Mouse (Mus musculus) kidney, adult 2 months (tissue): ENCODE results near the gene Krr1. TPM values are rescaled to one million over a fixed set of nuclear protein-coding genes. Genes with fewer than 3 reads are reported as not detected.
A peak's percentile ranks its signal among the peaks of the same experiment; 100 is the strongest.
"Not testable (repeated sequence)": the region's sequence is repeated elsewhere in the genome, so short reads cannot be mapped to it uniquely, and the experiment has no call there.

Source experiments
- DNase-seq: peaks from one replicate; pipeline ENCODE4 v3.0.0; 2021
- H3K27ac ChIP-seq: fragments of 200-500 bp; 2 replicates; pipeline ENCODE4 v1.5.1; 2012; ENCODE audit warnings: low read depth, low read length, control low read depth, inconsistent platforms; ENCODE audit not compliant: insufficient read depth
- H3K27me3 ChIP-seq: fragments of 200-500 bp; replicated peaks from 2 replicates; pipeline ENCODE4 v1.6.1; 2012; ENCODE audit warnings: mild to moderate bottlenecking, moderate library complexity, low read length, inconsistent platforms; ENCODE audit not compliant: control insufficient read depth, insufficient read depth
- H3K36me3 ChIP-seq: fragments of 200-500 bp; 2 replicates; pipeline ENCODE4 v1.6.1; 2012; ENCODE audit warnings: mild to moderate bottlenecking, moderate library complexity, low read length, inconsistent platforms; ENCODE audit not compliant: control insufficient read depth, insufficient read depth
- H3K4me1 ChIP-seq: fragments of 200-500 bp; 2 replicates; pipeline ENCODE4 v1.6.1; 2011; ENCODE audit warnings: low read length; ENCODE audit not compliant: control insufficient read depth, insufficient read depth
- H3K4me3 ChIP-seq: fragments of 200-500 bp; 2 replicates; pipeline ENCODE4 v1.5.1; 2011; ENCODE audit warnings: mild to moderate bottlenecking, low read depth, low read length, control low read depth; ENCODE audit not compliant: insufficient read depth
- CTCF ChIP-seq: fragments of 200-500 bp; conservative IDR thresholded peaks from 2 replicates; pipeline ENCODE4 v1.5.1; 2011; ENCODE audit warnings: low read depth, mild to moderate bottlenecking, control low read depth, low read length, moderate library complexity, mixed read lengths; ENCODE audit not compliant: insufficient read depth, insufficient read length
- POLR2A ChIP-seq: fragments of 200-500 bp; IDR thresholded peaks from one replicate; pipeline ENCODE4 v1.6.1; 2011; ENCODE audit warnings: low read depth, low read length, control low read depth
- WGBS: fragments of 180-500 bp; shearing (Covaris S2); methylation state at CpG from one replicate; pipeline ENCODE4 v1.1.7; 2018; 5-methylcytosine and 5-hydroxymethylcytosine counted together
- polyA plus RNA-seq: library from polyadenylated mRNA; depleted of rRNA; stranded (reverse); fragments of >200 nt; gene quantifications from 2 replicates; pipeline ENCODE4 v1.2.3, GENCODE M21; 2012; rRNA removed

Gene Krr1
- polyA plus RNA-seq, 1 experiment = 8.5 TPM

DNA sequence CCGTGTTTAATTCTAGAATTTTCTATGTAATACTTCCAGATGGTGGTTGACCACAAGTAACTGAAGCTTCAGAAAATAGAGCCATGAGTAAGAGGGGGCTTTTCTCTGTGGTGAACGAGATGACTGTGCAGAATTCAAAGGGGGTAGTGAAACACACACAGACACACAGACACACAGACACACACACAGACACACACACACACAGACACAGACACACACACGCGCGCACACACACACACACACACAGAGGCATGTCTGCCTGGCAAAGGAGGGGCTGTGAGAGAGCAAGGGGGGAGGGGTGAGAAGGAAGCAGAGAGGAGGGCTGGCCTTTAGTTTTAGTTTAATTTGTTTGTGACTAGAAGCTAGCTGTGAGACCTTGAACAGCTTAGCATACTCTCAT is 28.1 kb downstream of the Krr1 start:
- Histone ChIP-seq H3K27me3 (no peaks in the 10 kb centered on the region), H3K27ac (no peak overlapping the region), H3K4me3 (no peak overlapping the region), H3K36me3 (no peaks in the 10 kb centered on the region), H3K4me1 (no peaks in the 10 kb centered on the region)
- TF ChIP-seq CTCF (no peak), POLR2A (no peak)
- DNase-seq = no peak
- WGBS = 83% methylated on average over 5 of the region's 5 CpGs

DNA sequence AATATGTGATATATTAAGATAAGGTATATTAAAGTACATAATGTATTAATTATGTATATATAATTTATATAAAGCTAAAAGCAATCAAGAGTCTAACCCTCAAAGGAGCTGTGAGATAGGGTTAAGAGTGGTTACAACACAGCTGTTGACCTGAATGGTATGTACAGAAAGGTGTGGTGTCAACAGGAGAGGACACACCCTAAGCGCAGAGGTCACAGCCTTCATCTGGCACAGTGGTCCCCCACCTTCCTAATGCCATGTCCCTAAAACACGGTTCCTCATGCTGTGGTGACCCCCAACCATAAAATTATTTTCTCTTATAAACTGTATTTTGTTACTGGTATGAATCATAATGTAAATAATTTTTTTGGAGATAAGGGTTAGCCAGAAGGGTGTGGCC is 28.9 kb downstream of the Krr1 start:
- H3K27ac ChIP-seq = no peak overlapping the region
- 88% methylated on average over 2 of the region's 2 CpGs for WGBS
- no peaks in the 10 kb centered on the region for H3K27me3 ChIP-seq
- H3K4me3 ChIP-seq = no peak overlapping the region
- H3K4me1 ChIP-seq = no peaks in the 10 kb centered on the region
- DNase-seq = no peak
- no peaks in the 10 kb centered on the region for H3K36me3 ChIP-seq
- TF ChIP-seq POLR2A (no peak), CTCF (no peak)

DNA sequence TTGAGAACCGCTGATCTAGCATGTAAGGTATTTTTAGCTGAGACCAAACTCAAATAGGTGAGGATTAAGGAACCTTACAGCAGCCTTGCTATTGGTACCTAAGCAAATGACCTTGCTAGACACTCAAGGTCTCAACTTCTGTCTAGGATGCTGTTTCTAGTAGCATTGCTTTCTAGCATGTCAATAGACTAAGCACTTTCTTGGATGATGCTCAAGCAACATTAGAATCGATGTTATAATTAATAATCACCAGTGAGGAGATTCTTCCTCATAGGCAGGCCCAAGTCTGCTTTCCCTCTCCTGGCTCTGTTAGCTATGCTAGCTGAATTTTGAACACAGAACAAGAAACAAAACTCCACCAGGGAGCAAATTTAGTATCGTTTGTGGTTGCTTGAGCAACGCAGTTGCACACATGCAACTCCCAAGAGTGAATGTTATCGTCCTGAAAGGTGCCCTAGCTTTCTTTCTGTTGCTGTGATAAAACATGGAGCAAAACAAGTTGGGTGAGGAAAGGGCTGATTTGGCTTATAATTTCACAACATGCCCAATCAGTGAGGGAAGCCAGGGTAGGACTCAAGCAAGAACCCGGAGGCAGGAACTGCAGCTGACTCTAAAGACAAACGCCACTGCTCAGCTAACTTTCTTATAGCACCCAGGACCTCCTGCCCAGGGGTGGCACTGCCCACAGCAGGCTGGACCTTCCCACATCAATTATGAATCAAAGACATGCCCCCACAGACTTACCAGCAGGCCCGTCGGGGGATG is 29.5 kb downstream of the Krr1 start:
- 75% methylated on average over 9 of the region's 9 CpGs for WGBS
- Histone ChIP-seq H3K36me3 (no peaks in the 10 kb centered on the region), H3K27me3 (no peaks in the 10 kb centered on the region), H3K27ac (no peak overlapping the region), H3K4me3 (no peak overlapping the region), H3K4me1 (no peaks in the 10 kb centered on the region)
- DNase-seq = no peak
- no peak for TF ChIP-seq CTCF
- no peak for TF ChIP-seq POLR2A

- Histone ChIP-seq H3K36me3 (no peaks in the 10 kb centered on the region), H3K4me3 (no peak within 1 kb of the TSS), H3K27me3 (no peaks in the 10 kb centered on the region), H3K4me1 (no peaks in the 10 kb centered on the region), H3K27ac (no peak within 1 kb of the TSS)
- no peak for TF ChIP-seq POLR2A
- TF ChIP-seq CTCF = no peak
- 52% methylated on average over 9 of the region's 9 CpGs for WGBS
- DNase-seq = peak; percentile 84
Observed at GRCm38 (mm10) chr10:112002544-112003215, 30.2 kb downstream of the Krr1 start, which contains the start of gene Glipr1. Glipr1 (minus strand) TSS chr10:112002631.

GRCm38 (mm10) chr10:112009511-112009910 is 37.0 kb downstream of the Krr1 start:
- 63% methylated on average over 1 of the region's 1 CpGs for WGBS
- not testable (repeated sequence) for DNase-seq, H3K4me3 ChIP-seq, H3K36me3 ChIP-seq, H3K27ac ChIP-seq, H3K4me1 ChIP-seq, H3K27me3 ChIP-seq

DNA sequence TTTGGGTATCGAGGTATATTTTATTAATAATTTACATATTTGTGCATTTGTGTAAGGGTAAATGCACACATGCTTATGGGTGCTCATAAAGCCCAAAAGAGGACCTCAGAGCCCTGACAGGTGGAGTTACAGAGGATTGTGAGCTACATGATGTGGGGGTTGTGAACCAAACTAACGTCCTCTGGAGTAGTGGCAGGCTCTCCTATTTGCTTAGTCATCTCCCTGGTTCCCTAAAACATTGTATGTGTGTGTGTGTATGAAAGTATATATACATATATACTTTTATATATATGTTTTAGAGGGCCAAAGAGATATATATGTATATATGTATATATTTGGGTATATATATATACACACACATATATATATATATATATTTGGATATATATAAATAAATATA is 51.1 kb downstream of the Krr1 start:
- 75% methylated on average over 2 of the region's 2 CpGs for WGBS
- Histone ChIP-seq H3K4me1 (no peaks in the 10 kb centered on the region), H3K36me3 (no peaks in the 10 kb centered on the region), H3K4me3 (no peak overlapping the region), H3K27me3 (no peaks in the 10 kb centered on the region), H3K27ac (no peak overlapping the region)
- DNase-seq = no peak
- TF ChIP-seq CTCF (no peak), POLR2A (no peak)

- not testable (repeated sequence) for H3K36me3 ChIP-seq, DNase-seq, H3K4me1 ChIP-seq, H3K4me3 ChIP-seq, H3K27ac ChIP-seq, H3K27me3 ChIP-seq
- WGBS = 66% methylated on average over 3 of the region's 3 CpGs
Observed at GRCm38 (mm10) chr10:112028689-112029088, 56.2 kb downstream of the Krr1 start.

Other genes with a start within 250 kb of the Krr1 start
- 1.7 and 4.9 TPM in 2 replicates for gene Glipr1, start 30.0 kb downstream of the Krr1 start, polyA plus RNA-seq
- gene Glipr1l1, start 87.5 kb downstream of the Krr1 start, polyA plus RNA-seq = not detected in 2 replicates
- not detected in 2 replicates for gene Glipr1l2, start 110.7 kb downstream of the Krr1 start, polyA plus RNA-seq
- not detected in 2 replicates for gene Glipr1l3, start 187.7 kb downstream of the Krr1 start, polyA plus RNA-seq
- gene Caps2, start 191.0 kb downstream of the Krr1 start, polyA plus RNA-seq = 0.05 and 0.12 TPM in 2 replicates